Mouse (Mus musculus) large intestine, adult 2 months (tissue): ENCODE measurements around the gene Cd5. TPM values are rescaled to one million over a fixed set of nuclear protein-coding genes. Genes with fewer than 3 reads are reported as not detected.

Experiments used
- DNase-seq: peaks from one replicate; pipeline ENCODE4 v3.0.0-alpha.2; 2012; ENCODE audit warnings: low read depth, low spot score
- WGBS: fragments of 180-500 bp; shearing (Covaris S2); methylation state at CpG from one replicate; pipeline ENCODE4 v1.1.7; 2018; 5-methylcytosine and 5-hydroxymethylcytosine counted together
- polyA plus RNA-seq: library from polyadenylated mRNA; depleted of rRNA; stranded (reverse); fragments of >200 nt; gene quantifications from 2 replicates; pipeline ENCODE4 v1.2.3, GENCODE M21; 2012; rRNA removed

Gene Cd5
- 4.1 and 4.8 TPM in 2 replicates for polyA plus RNA-seq

GRCm38 (mm10) chr19:10738811-10739210, at the start of gene Cd5:
TSS of gene Cd5 (minus strand) at chr19:10739002.
- DNase-seq = no peak
- 46% methylated on average over 4 of the region's 4 CpGs for WGBS

GRCm38 (mm10) chr19:10788242-10788641, 49.4 kb upstream of the Cd5 start:
- 77% methylated on average over 9 of the region's 9 CpGs for WGBS

DNA sequence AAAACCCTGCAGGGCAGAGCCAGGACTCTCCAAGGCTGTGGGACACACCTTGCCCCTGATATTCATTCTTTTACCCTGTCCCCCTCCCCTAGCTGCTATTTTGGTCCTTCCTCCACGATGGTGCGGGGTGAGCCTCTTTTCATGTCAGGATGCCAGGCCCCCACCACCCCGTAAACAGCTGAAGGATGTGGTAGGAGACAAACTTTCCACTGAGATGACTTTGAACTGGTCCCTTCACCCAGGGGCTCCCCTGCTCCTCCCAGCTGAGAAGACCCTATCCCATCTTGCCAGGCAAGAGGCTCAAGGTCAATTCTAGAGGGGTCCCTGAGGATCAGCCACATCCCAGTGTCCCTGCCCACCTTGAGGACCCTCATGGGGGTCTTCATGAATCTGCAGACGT, 48.6 kb upstream of the Cd5 start:
- WGBS = 61% methylated on average over 4 of the region's 4 CpGs
- no peak for DNase-seq

More at GRCm38 (mm10) chr19:10788242-10788641, 49.4 kb upstream of the Cd5 start:
- no peak for DNase-seq

GRCm38 (mm10) chr19:10786753-10787152, 48.0 kb upstream of the Cd5 start:
- DNase-seq = no peak
- WGBS = 56% methylated on average over 6 of the region's 6 CpGs

DNA sequence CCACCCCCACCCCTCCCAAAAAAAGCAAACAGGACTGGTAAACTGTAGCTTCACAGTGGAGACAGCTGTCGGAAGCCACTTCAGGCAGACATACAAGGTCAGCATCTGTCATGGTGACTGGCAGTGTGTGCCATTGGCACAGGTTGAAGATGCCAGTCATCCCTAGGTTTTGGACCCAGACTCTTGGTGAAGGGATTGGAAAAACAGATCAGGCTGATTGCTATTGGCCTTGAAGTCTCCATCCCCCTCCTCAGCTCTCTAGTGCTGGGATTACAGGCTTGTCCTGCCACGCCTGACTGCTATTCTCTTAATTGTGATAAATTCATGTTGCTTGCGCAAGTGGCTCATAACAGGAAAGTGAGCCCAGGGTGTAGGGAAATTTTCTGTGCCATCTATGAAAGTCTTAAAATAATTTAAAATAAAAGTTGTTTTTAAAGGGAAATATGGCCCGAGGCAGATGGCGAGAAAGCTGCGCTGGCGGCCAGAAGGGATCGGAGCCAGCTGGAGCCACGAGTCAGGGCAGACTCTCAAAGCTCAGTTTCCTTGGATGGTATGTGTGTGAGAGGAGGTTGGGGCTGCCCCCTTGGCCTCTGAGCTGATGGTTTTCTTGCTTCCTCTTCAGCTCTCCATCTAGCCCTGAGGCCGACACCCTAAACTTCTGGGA, 46.1 kb upstream of the Cd5 start:
- WGBS = 77% methylated on average over 10 of the region's 10 CpGs
- DNase-seq = no peak

- WGBS = 47% methylated on average over 3 of the region's 3 CpGs
- no peak for DNase-seq
Measured at GRCm38 (mm10) chr19:10784061-10784460, 45.3 kb upstream of the Cd5 start.

- 51% methylated on average over 4 of the region's 4 CpGs for WGBS
Measured at GRCm38 (mm10) chr19:10783168-10783567, 44.4 kb upstream of the Cd5 start.

DNA sequence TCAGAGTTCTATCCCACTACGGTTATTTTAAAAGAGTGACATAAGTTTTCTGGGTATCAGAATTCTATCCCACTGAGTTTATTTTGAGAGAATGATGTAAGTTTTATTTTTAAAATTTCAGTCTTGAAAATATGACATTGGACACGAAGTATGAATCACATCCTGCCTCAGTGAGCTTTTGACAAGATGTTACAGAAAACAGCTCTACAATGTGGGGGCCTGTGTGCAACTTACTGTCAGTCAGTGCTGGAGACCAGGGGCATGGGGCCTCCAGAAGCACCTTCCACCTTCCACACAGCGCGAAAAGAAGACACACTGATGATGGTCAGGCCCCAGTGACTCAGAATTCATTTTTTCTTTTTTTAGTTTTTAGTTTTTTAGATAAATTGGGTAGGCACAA, 42.8 kb upstream of the Cd5 start:
- no peak for DNase-seq
- WGBS = 68% methylated on average over 4 of the region's 4 CpGs

More at GRCm38 (mm10) chr19:10783168-10783567, 44.4 kb upstream of the Cd5 start:
- DNase-seq = no peak

GRCm38 (mm10) chr19:10776906-10777305, 38.1 kb upstream of the Cd5 start:
- DNase-seq = no peak
- WGBS = 82% methylated on average over 4 of the region's 4 CpGs

DNA sequence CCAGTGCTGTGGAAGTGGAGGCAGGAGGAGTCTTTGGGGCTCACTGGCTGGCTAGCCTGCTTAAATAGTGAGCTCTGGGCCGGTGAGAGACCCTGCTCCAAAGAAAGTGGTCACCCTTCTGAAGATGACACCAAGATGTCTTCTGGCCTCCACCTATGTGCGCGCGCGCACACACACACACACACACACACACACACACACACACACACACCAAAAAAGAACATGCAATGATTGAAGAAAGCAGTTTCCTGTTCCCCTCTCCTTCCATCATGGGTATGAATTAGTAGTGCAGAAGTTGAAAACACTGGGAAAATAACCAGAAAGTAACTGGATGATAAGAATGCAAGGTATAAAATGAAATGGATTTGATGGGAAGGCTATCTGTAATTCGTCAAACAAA, 35.3 kb upstream of the Cd5 start:
- DNase-seq = no peak
- WGBS = 90% methylated on average over 6 of the region's 6 CpGs

- 71% methylated on average over 7 of the region's 7 CpGs for WGBS
- no peak for DNase-seq
Measured at GRCm38 (mm10) chr19:10773384-10773783, 34.6 kb upstream of the Cd5 start.

GRCm38 (mm10) chr19:10772866-10773265, 34.1 kb upstream of the Cd5 start:
- DNase-seq = no peak
- 89% methylated on average over 10 of the region's 10 CpGs for WGBS

DNA sequence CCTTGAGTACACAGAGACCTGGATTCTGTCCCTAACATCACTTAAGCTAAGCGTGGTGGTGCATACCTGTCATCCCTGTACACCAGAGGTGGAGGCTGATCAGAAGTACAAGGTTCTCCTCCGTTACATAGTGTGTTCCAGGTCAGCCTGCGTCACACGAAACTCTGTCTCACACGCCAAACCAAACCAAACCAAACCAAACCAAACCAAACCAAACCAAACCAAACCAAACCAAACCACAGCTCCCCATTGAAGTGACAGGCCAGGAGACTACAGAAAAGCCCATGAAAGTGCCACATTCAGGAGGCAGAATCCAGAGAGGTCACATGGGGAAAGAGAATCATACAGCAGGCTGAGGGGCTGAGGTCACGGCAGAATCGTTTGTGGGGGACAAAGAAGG, 33.2 kb upstream of the Cd5 start:
- WGBS = 66% methylated on average over 7 of the region's 7 CpGs
- DNase-seq = no peak

DNA sequence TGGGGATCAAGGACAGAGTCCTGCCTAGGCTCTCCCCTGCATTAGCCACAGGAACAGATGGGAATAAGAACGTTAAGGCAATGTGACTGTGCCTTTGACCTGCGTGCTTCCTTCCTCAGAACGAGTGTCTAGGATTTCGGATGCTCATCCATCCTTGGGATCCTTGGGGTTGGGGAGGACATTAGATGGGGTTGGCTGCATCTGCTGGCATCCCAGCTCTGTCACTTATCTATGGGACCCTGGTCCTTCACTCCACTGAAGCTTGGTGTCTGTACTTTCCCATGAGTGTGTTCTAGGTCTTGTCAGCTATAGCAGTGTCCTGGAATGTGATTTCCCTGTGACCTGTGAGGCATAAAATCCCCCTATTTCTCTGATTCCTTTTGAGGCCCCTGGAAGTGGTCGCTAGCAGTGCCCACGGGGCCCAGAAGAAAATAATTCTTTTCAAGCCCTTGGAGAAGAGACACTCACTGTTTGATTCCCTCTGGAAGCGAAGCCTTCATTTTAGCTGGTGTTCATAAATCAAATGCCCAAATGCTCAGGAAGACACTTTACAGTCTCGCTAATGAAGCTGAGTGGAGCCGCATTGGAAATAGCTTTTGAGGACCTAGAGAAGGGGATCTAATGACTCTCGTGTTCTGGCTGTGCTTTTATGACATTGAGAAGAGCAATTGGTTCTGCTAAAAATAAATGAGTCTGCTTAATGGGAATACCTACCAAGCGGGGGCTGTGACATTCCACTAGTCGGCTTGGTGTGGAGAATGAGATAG, 30.8 kb upstream of the Cd5 start:
- DNase-seq = no peak
- WGBS = 57% methylated on average over 12 of the region's 12 CpGs

- 72% methylated on average over 6 of the region's 6 CpGs for WGBS
- DNase-seq = no peak
Measured at GRCm38 (mm10) chr19:10768694-10769428, 30.1 kb upstream of the Cd5 start.

GRCm38 (mm10) chr19:10767631-10768030, 28.8 kb upstream of the Cd5 start:
- no peak for DNase-seq
- WGBS = 89% methylated on average over 10 of the region's 10 CpGs

GRCm38 (mm10) chr19:10763381-10764031, 24.7 kb upstream of the Cd5 start:
- 67% methylated on average over 21 of the region's 21 CpGs for WGBS
- no peak for DNase-seq

DNA sequence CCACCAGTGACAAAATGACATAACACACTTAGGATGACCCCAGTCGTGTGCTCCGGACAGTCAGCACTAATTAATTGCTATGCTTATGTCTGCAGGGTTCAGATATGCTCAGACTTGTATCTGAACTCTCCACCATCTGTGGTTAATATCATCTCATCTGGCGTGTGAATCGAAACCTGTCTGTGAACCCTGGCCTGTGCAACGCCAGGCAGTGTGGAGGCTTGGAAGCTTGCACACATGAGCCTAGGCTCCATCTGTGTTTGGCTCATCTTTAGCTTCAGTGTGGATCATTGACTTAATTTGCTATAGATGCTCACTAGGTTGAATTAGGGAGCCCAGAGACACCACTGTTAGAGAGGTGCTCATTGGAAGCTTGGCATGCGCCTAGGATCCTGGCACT, 23.7 kb upstream of the Cd5 start:
- 72% methylated on average over 6 of the region's 6 CpGs for WGBS
- DNase-seq = no peak

- no peak for DNase-seq
- WGBS = 79% methylated on average over 8 of the region's 8 CpGs
Measured at GRCm38 (mm10) chr19:10761794-10762415, 23.1 kb upstream of the Cd5 start.
